Comparison of ENCODE assay signal across 8 mouse cellular contexts in the genomic region with DNA sequence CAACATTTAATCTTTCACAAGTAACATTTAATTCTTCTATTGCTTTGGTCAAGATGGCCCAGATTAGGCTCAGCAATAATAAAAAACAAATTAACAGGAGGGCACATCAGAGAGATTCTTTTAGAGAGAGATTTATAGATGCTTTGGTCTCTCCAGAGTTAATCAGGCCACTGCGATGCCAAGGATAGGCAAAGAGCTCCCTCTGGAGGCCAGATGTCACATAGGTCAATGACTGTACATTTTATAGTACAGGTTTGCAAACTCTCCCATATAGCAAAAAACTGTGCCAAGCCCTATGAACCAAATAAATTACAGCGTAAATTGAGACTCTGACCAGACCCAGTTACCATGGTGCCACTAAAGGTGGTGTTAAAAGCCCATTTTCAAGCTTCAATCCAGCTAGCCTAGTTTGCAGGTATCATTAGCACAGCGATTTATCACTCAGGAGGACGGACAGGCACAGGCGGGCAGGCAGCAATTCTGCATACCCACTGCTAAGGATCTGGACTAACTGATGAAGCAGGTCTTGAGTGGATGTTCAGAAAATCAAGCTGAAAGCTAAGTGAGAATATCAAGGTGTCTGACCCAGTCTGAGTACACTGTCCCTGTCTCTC. TPM values are rescaled to one million over a fixed set of nuclear protein-coding genes. Genes with fewer than 3 reads are reported as not detected.
DNase-seq lines count a peak whose midpoint lies in the region; ATAC-seq and TF ChIP-seq lines count a peak whose summit lies in the region.

No protein-coding gene starts in this region.

- H3K4me3 ChIP-seq in E14TG2a.4 (replicated peaks; ENCODE audit: low read length), result no peak overlapping the region
- H3K4me3 ChIP-seq in forebrain, embryonic 10.5 days, result no peak overlapping the region
- H3K4me3 ChIP-seq in layer of hippocampus, adult 2 months, result no peak overlapping the region
- no peak overlapping the region for H3K4me3 ChIP-seq in lung, embryonic 15.5 days
- no peak overlapping the region for H3K4me3 ChIP-seq in thymus, adult 2 months (ENCODE audit: control insufficient read depth, insufficient read depth, low read length)

- peak; percentile 84 for DNase-seq in brain, adult 2 months (ENCODE audit: low read depth, low spot score)
- peak; percentile 63 for DNase-seq in forebrain, embryonic 10.5 days (ENCODE audit: extremely low spot score, low spot score)
- DNase-seq in layer of hippocampus, adult 2 months (ENCODE audit: low spot score in 2 of 2), result peak; percentile 19 to 73
- DNase-seq in ovary, postnatal 10 days (ENCODE audit: low spot score), result peak; percentile 33
- DNase-seq in thymus, adult 2 months, result peak; percentile 65

- no peak overlapping the region for H3K4me2 ChIP-seq in lung, embryonic 15.5 days

- H3K27me3 ChIP-seq in E14TG2a.4 (ENCODE audit: insufficient read depth, low read length), result no peaks in the 10 kb centered on the region
- H3K27me3 ChIP-seq in forebrain, embryonic 10.5 days (ENCODE audit: poor library complexity, severe bottlenecking), result no peaks in the 10 kb centered on the region
- peaks cover 5% of the 10 kb centered on the region; the same call in 1 of the 2 replicates for H3K27me3 ChIP-seq in lung, embryonic 15.5 days
- H3K27me3 ChIP-seq in thymus, adult 2 months (ENCODE audit: control insufficient read depth, insufficient read depth, low read length), result no peaks in the 10 kb centered on the region

- no peaks in the 10 kb centered on the region for H3K36me3 ChIP-seq in E14TG2a.4 (ENCODE audit: insufficient read depth, low read length)
- H3K36me3 ChIP-seq in forebrain, embryonic 10.5 days (replicated peaks), result no peaks in the 10 kb centered on the region
- H3K36me3 ChIP-seq in lung, embryonic 15.5 days, result no peaks in the 10 kb centered on the region
- no peaks in the 10 kb centered on the region for H3K36me3 ChIP-seq in thymus, adult 2 months (ENCODE audit: control insufficient read depth, insufficient read depth, low read length)

- no peak overlapping the region for H3K9ac ChIP-seq in lung, embryonic 15.5 days

- no peaks in the 10 kb centered on the region for H3K4me1 ChIP-seq in E14TG2a.4 (replicated peaks; ENCODE audit: low read depth, low read length)
- H3K4me1 ChIP-seq in forebrain, embryonic 10.5 days, result no peaks in the 10 kb centered on the region
- H3K4me1 ChIP-seq in lung, embryonic 15.5 days, result peaks cover 4% of the 10 kb centered on the region; the same call in 1 of the 2 replicates
- peaks cover 4% of the 10 kb centered on the region; the same call in 1 of the 2 replicates for H3K4me1 ChIP-seq in thymus, adult 2 months (replicated peaks; ENCODE audit: control insufficient read depth, insufficient read depth, low read length)

- TF ChIP-seq POLR2A in thymus, adult 2 months (IDR thresholded peaks at IDR 0.05; ENCODE audit: control insufficient read depth, extremely low read depth, insufficient read depth, low read length, poor library complexity), result no peak

- ATAC-seq in hematopoietic stem cell, adult 5-6 weeks (replicated peaks in 1 of 2; ENCODE audit: insufficient read depth in 1 of 2, low FRiP score in 2 of 2, low TSS enrichment in 1 of 2, low read depth in 1 of 2, poor library complexity in 2 of 2, severe bottlenecking in 2 of 2), result peak; percentile 69 to 87
- ATAC-seq in lung, embryonic 15.5 days (ENCODE audit: borderline replicate concordance, extremely low read depth, low FRiP score, low TSS enrichment), result peak; percentile 69; the same call in 1 of the 2 replicates

- H3K27ac ChIP-seq in forebrain, embryonic 10.5 days, result no peak overlapping the region
- no peak overlapping the region for H3K27ac ChIP-seq in layer of hippocampus, adult 2 months
- H3K27ac ChIP-seq in lung, embryonic 15.5 days, result no peak overlapping the region
- no peak overlapping the region for H3K27ac ChIP-seq in thymus, adult 2 months (ENCODE audit: control insufficient read depth, insufficient read depth, low read length)

- WGBS in forebrain, embryonic 10.5 days, result 56% methylated on average over 5 of the region's 5 CpGs
- WGBS in lung, embryonic 15.5 days, result 51% methylated on average over 5 of the region's 5 CpGs
- WGBS in thymus, adult 2 months, result 65% methylated on average over 5 of the region's 5 CpGs

- H3K9me3 ChIP-seq in E14TG2a.4 (ENCODE audit: low read length), result no peaks in the 10 kb centered on the region
- H3K9me3 ChIP-seq in forebrain, embryonic 10.5 days, result no peaks in the 10 kb centered on the region
- H3K9me3 ChIP-seq in lung, embryonic 15.5 days, result no peaks in the 10 kb centered on the region

- TF ChIP-seq CTCF in E14TG2a.4 (conservative IDR thresholded peaks at IDR 0.05; ENCODE audit: low read length), result peak; percentile 64
- peak; percentile 93 for TF ChIP-seq CTCF in layer of hippocampus, adult 2 months (conservative IDR thresholded peaks at IDR 0.05)
- TF ChIP-seq CTCF in thymus, adult 2 months (IDR thresholded peaks at IDR 0.05; ENCODE audit: borderline replicate concordance, control insufficient read depth, extremely low read depth, insufficient read depth, low read length, poor library complexity), result no peak

RNA-seq across cellular contexts. Expression of a gene that starts 20.3 kb away (rescaled TPM):
- polyA plus RNA-seq in forebrain, embryonic 10.5 days (2016; fragmentation: Nextera tagmentation; extraction: Ambion mirVana), result 0.09 and 0.12 TPM in 2 replicates
- total RNA-seq in hematopoietic stem cell, adult 5-6 weeks (2017), result 4.2 and 7.8 TPM in 2 replicates
- total RNA-seq in layer of hippocampus, adult 2 months (2021), result not detected
- 0.10 and 0.40 TPM in 2 replicates for polyA plus RNA-seq in lung, embryonic 15.5 days (2015; fragmentation: Nextera tagmentation; extraction: Ambion mirVana)
- polyA plus RNA-seq in thymus, adult 2 months (2012; rRNA removed), result 0.54 and 0.97 TPM in 2 replicates

RNA-seq across cellular contexts. Expression of a gene that starts 23.4 kb away (rescaled TPM):
- polyA plus RNA-seq in forebrain, embryonic 10.5 days (2016; fragmentation: Nextera tagmentation; extraction: Ambion mirVana), result 0.07 and 0.15 TPM in 2 replicates
- 3.9 and 8.8 TPM in 2 replicates for total RNA-seq in hematopoietic stem cell, adult 5-6 weeks (2017)
- total RNA-seq in layer of hippocampus, adult 2 months (2021), result under 1 TPM in 1 of 2 experiments, not detected in 1; 0.15 TPM
- polyA plus RNA-seq in lung, embryonic 15.5 days (2015; fragmentation: Nextera tagmentation; extraction: Ambion mirVana), result 0.43 and 0.55 TPM in 2 replicates
- polyA plus RNA-seq in thymus, adult 2 months (2012; rRNA removed), result 0.08 and 0.19 TPM in 2 replicates

Comparison
In these comparisons a context has a peak if more than half of its experiments do, and no peak if none do; other contexts are left out.
1. DNase-seq: peak in every context shown above with its lines; median percentile 84 in brain, adult 2 months; 65 in thymus, adult 2 months; 63 in forebrain, embryonic 10.5 days; 46 in layer of hippocampus, adult 2 months; 33 in ovary, postnatal 10 days.